Mouse (Mus musculus) adrenal gland, adult 10 weeks (tissue): ENCODE measurements around the gene Nolc1. TPM values are rescaled to one million over a fixed set of nuclear protein-coding genes. Genes with fewer than 3 reads are reported as not detected.

Experiments
- polyA plus RNA-seq: library from polyadenylated mRNA; stranded (reverse); fragments of 350-450 nt; fragmentation: Illumina TruSeq; extraction: RNeasy Lipid Tissue Mini Kit (QIAGEN cat#74804); gene quantifications from one replicate; pipeline ENCODE4 v1.2.3, GENCODE M21; 2014; ENCODE audit warnings: low read depth, low replicate concordance

Nolc1 gene
- polyA plus RNA-seq = 16.6 TPM

GRCm38 (mm10) chr19:46075616-46076607, at the start of gene Nolc1:
TSS of gene Nolc1 (plus strand) at chr19:46075863.

GRCm38 (mm10) chr19:46044271-46044992, 31.2 kb upstream of the Nolc1 start, which contains the start of gene Pprc1:
TSS of gene Pprc1 (plus strand) at chr19:46044886.

GRCm38 (mm10) chr19:46044993-46045695, 30.5 kb upstream of the Nolc1 start, which contains the start of gene Ldb1:
TSS of gene Ldb1 (minus strand) at chr19:46045214.

GRCm38 (mm10) chr19:46131694-46132525, 56.2 kb downstream of the Nolc1 start, which contains the start of gene Elovl3:
TSS of gene Elovl3 (plus strand) at chr19:46131897.

Other genes starting within 250 kb of the Nolc1 start
- 25.2 TPM for gene Armh3, start 77.4 kb upstream of the Nolc1 start, polyA plus RNA-seq
- 0.29 TPM for gene Hps6, start 72.4 kb upstream of the Nolc1 start, polyA plus RNA-seq
- gene Pprc1, start 31.0 kb upstream of the Nolc1 start, polyA plus RNA-seq = 9.4 TPM
- 15.9 TPM for gene Ldb1, start 30.6 kb upstream of the Nolc1 start, polyA plus RNA-seq
- 15.9 TPM for gene Elovl3, start 56.0 kb downstream of the Nolc1 start, polyA plus RNA-seq
- gene Pitx3, start 72.5 kb downstream of the Nolc1 start, polyA plus RNA-seq = not detected
- gene Gbf1, start 76.6 kb downstream of the Nolc1 start, polyA plus RNA-seq = 32.4 TPM
- 0.93 TPM for gene Nfkb2, start 228.5 kb downstream of the Nolc1 start, polyA plus RNA-seq